Comparison of ENCODE assay signal across 20 mouse cellular contexts in the genomic region with DNA sequence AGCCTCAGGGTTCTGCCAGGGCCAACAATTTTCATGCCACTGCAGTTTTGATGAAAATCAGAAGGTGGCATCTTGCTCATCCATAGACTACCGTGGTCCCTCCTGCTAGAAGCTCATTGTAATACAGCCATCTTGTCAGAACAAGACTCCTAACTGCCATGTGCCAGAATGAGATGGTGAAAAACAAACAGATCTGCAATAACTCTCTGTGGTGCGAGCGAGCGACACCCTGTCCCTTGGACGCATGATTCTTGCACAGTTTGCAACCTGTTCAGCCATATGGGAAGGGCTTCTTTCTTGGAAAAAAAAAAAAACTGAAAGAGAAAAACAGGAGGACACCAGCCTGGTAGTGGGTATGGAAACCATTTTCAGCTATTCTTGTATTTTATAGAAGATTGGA.
"Had no signal": no experiment of that assay in that cellular context is flagged by ENCODE, and none has a peak within 500 bp of the region (broad histone marks: within the 10 kb centered on the region; RNA-seq: fewer than 3 reads in every experiment).

No protein-coding gene starts in this region.

- H3K9ac ChIP-seq: kidney, embryonic 15.5 days; limb, embryonic 12.5 days; limb, embryonic 15.5 days; liver, embryonic 14.5 days; liver, postnatal 0 days; lung, embryonic 14.5 days; midbrain, embryonic 12.5 days; midbrain, embryonic 15.5 days; neural tube, embryonic 12.5 days; stomach, embryonic 15.5 days had no signal

- H3K4me2 ChIP-seq: kidney, embryonic 15.5 days; limb, embryonic 12.5 days; limb, embryonic 15.5 days; liver, embryonic 11.5 days; lung, embryonic 14.5 days; midbrain, embryonic 12.5 days; midbrain, embryonic 15.5 days; neural tube, embryonic 12.5 days; stomach, embryonic 15.5 days had no signal

- H3K9me3 ChIP-seq: kidney, embryonic 15.5 days; limb, embryonic 12.5 days; limb, embryonic 15.5 days; midbrain, embryonic 12.5 days; midbrain, embryonic 15.5 days; neural tube, embryonic 12.5 days; stomach, embryonic 15.5 days had no signal

- H3K4me3 ChIP-seq: kidney, embryonic 15.5 days; limb, embryonic 12.5 days; limb, embryonic 15.5 days; midbrain, embryonic 12.5 days; midbrain, embryonic 15.5 days; neural tube, embryonic 12.5 days; stomach, embryonic 15.5 days had no signal

- H3K27me3 ChIP-seq: kidney, embryonic 15.5 days; limb, embryonic 12.5 days; limb, embryonic 15.5 days; midbrain, embryonic 12.5 days; midbrain, embryonic 15.5 days; neural tube, embryonic 12.5 days had no signal

- H3K4me1 ChIP-seq: kidney, embryonic 15.5 days; limb, embryonic 12.5 days; limb, embryonic 15.5 days; midbrain, embryonic 12.5 days; midbrain, embryonic 15.5 days; neural tube, embryonic 12.5 days; stomach, embryonic 15.5 days had no signal

- ATAC-seq: liver, postnatal 0 days; lung, postnatal 0 days; midbrain, embryonic 15.5 days had no signal

- H3K27ac ChIP-seq: kidney, embryonic 15.5 days; limb, embryonic 12.5 days; limb, embryonic 15.5 days; liver, embryonic 14.5 days; macrophage; midbrain, embryonic 12.5 days; midbrain, embryonic 15.5 days; neural tube, embryonic 12.5 days; stomach, embryonic 15.5 days had no signal

- H3K36me3 ChIP-seq: kidney, embryonic 15.5 days; limb, embryonic 12.5 days; limb, embryonic 15.5 days; midbrain, embryonic 12.5 days; midbrain, embryonic 15.5 days; neural tube, embryonic 12.5 days; stomach, embryonic 15.5 days had no signal

- DNase-seq: kidney, adult 8-10 months; kidney, postnatal 10 days; kidney, postnatal 36 days; liver, postnatal 0 days; lung, embryonic 14.5 days; retina, postnatal 1 day; right cerebral cortex, postnatal 25 days; spleen, adult 18-20 months; thymus, postnatal 36 days had no signal
